Mouse (Mus musculus) ovary, postnatal 10 days (tissue): ENCODE results near the gene Olfr1242.

Experiments used
- DNase-seq: peaks from one replicate; pipeline ENCODE4 v3.0.0; 2022; ENCODE audit warnings: low spot score

Gene Olfr1242

DNA sequence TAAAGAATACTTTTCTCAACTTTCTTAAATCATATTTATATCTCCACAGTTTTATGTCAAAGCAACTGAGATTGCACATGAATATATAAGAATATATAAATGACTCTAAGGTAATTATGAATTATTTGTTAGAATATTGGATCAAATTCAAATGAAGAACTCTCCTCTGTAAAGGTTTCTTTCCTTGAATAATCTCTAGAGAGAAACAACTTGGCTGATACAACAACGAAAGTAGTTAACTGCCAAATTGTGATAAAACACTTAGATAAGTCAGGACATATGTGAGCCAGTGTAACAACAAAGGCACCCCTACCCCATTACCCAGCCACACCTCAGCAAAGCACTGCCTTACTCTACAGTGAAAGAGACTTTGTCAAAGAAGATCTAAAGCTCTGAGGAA is at the start of gene Olfr1242:
Olfr1242 (minus strand) TSS at position 101 of the 400 bp plus-strand sequence.
- no peak for DNase-seq

DNA sequence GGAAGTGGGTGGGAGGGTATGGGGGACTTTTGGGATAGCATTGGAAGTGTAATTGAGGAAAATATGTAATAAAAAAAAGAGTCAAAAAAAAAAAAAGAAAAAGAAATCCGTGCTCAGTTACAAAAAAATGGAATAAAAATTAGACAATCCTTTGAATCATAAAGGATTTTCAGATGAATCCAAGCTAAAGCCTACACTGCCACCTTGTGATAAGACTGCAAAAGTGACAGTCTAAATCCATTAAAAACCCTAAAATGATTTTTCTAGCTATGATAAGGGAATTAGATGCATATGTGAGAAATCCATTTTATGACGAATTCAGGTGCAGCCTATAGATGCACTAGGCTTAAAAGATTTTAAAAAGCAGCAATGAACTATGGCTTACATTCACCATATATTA is 46.4 kb upstream of the Olfr1242 start:
- no peak for DNase-seq

DNA sequence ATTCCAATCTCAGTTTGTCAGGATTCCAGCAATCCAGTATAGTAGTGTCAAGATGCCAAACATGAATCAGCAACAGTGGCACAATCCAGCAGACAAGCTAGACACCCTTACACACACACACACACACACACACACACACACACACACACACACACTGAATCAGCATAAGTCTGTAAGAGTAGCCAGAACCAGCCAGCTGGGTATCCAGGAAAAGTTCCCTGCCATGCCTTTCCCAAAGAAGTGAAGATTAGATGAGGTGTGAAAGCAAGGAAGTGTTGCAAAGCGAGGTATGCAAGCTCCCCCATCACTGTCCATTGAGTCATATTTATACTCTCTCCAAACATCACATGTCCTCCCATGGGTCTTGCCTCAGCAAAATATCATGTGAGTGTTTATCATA is 41.8 kb upstream of the Olfr1242 start:
- DNase-seq, result no peak

DNA sequence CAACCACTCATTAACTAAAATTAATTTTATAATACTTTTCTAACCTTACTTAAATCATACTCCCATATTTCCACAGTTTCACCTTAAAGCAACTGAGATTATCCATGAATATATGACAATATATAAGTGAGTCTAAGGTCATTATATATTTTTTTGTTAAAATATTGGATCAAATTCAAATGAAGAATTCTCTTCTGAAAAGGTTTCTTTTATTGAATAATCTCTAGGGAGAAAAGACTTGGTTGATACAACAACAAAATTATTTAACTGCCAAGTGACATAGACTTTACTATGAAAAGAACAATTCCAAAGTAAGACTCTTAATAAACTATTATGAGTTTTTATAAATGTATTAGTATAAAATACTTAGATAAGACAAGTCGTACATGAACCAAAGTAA is 33.3 kb upstream of the Olfr1242 start, which contains the start of gene Olfr1243:
Olfr1243 (minus strand) TSS at position 101 of the 400 bp plus-strand sequence.
- no peak for DNase-seq

DNA sequence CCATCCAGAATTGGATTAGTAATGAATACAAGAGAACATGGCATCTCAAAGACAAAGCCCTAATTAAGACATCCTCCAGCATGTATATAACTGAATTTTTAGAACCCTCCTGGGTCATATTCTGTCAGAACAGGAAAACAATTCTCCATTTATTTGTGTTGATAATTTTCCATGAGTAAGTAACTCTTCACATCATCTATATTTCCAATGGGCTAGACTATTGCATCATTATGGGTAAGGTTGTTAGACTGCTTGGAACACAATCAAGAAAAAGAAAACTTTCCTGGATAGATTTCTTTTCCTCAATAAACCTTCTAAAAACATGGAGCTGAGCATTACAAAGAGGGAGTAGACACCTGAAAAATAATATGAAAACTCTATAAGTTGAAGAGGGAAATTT is 11.1 kb downstream of the Olfr1242 start, which contains the start of gene Olfr1241:
Olfr1241 (minus strand) TSS at position 101 of the 400 bp plus-strand sequence.
- DNase-seq, result no peak

DNA sequence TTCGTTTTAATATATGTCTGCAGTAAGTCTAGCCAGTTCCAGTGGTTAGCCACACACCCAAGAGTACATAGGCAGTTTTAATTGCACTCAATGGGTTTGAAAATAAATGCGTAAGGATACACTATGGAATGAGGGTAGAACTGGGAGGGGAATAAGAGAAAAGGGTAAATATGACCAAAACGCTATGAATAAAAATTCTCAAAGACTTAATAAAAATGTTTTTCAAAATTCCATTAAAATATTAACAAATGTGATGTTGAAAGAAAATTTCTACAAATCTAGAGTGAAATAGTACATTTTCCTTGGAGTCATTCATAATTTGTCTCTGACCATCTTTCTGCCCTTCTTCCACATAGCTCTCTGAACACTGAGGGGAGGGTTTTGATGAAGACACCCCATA is 55.2 kb downstream of the Olfr1242 start, which contains the start of gene Olfr1240:
Olfr1240 (minus strand) TSS at position 101 of the 400 bp plus-strand sequence.
- no peak for DNase-seq
